Mouse (Mus musculus) myocyte (in vitro differentiated cells): Measurements from ENCODE around the gene Dusp12. TPM values are rescaled to one million over a fixed set of nuclear protein-coding genes. Genes with fewer than 3 reads are reported as not detected.

Experiments
- H3K27me3 ChIP-seq: one replicate; pipeline ENCODE4 v1.6.1; 2011; ENCODE audit not compliant: control insufficient read depth, insufficient read depth, insufficient read length
- H3K36me3 ChIP-seq: one replicate; pipeline ENCODE4 v1.6.1; 2011; ENCODE audit not compliant: control insufficient read depth, insufficient read depth
- H3K4me2 ChIP-seq: one replicate; pipeline ENCODE4 v1.6.1; 2011; ENCODE audit warnings: low read depth, control low read depth
- H3K4me3 ChIP-seq: one replicate; pipeline ENCODE4 v1.5.1; 2011; ENCODE audit warnings: mild to moderate bottlenecking, control low read depth, moderate library complexity
- H3K79me2 ChIP-seq: one replicate; pipeline ENCODE4 v1.6.1; 2011; ENCODE audit not compliant: control insufficient read depth, insufficient read depth
- H3ac ChIP-seq: one replicate; pipeline ENCODE4 v1.6.1; 2011; ENCODE audit not compliant: control insufficient read depth, insufficient read length
- CEBPB ChIP-seq: IDR thresholded peaks from 2 replicates; pipeline ENCODE4 v1.6.1; 2011; ENCODE audit warnings: mild to moderate bottlenecking, moderate library complexity; ENCODE audit not compliant: poor library complexity, insufficient read depth, severe bottlenecking
- E2F4 ChIP-seq: IDR thresholded peaks from one replicate; pipeline ENCODE4 v1.6.1; 2011; ENCODE audit warnings: mild to moderate bottlenecking, control low read depth, moderate library complexity; ENCODE audit not compliant: insufficient read depth
- MAX ChIP-seq: IDR thresholded peaks from one replicate; pipeline ENCODE4 v1.6.1; 2011; ENCODE audit warnings: low read depth, mild to moderate bottlenecking, control low read depth
- MYOD1 ChIP-seq, 3 experiments: IDR thresholded peaks; one replicate each; pipeline ENCODE4 v1.6.1; 2011; ENCODE audit warnings: control low read depth in 2 of 3, low read depth in 2 of 3, mild to moderate bottlenecking in 2 of 3, moderate library complexity in 1 of 3; ENCODE audit not compliant: insufficient read length in 2 of 3, control insufficient read depth in 1 of 3
- MYOG ChIP-seq, 3 experiments: IDR thresholded peaks; one replicate each; pipeline ENCODE4 v1.6.1; 2011; ENCODE audit warnings: control low read depth in 2 of 3, low read depth in 2 of 3, mild to moderate bottlenecking in 2 of 3; ENCODE audit not compliant: insufficient read length in 2 of 3, control insufficient read depth in 1 of 3, insufficient read depth in 1 of 3
- POLR2A ChIP-seq: IDR thresholded peaks from one replicate; pipeline ENCODE4 v1.6.1; 2011; ENCODE audit warnings: low read depth, mild to moderate bottlenecking, control low read depth, moderate library complexity; ENCODE audit not compliant: insufficient read length
- POLR2AphosphoS2 ChIP-seq: IDR thresholded peaks from one replicate; pipeline ENCODE4 v1.6.1; 2011; ENCODE audit warnings: low read depth, control low read depth; ENCODE audit not compliant: insufficient read length
- REST ChIP-seq: IDR thresholded peaks from one replicate; pipeline ENCODE4 v1.6.1; 2011; ENCODE audit warnings: mild to moderate bottlenecking, control low read depth, moderate library complexity; ENCODE audit not compliant: insufficient read depth, insufficient read length
- SRF ChIP-seq: IDR thresholded peaks from one replicate; pipeline ENCODE4 v1.6.1; 2011; ENCODE audit warnings: low read depth; ENCODE audit not compliant: control insufficient read depth, insufficient read length
- TCF12 ChIP-seq: IDR thresholded peaks from one replicate; pipeline ENCODE4 v1.6.1; 2011; ENCODE audit warnings: mild to moderate bottlenecking, control low read depth; ENCODE audit not compliant: poor library complexity, insufficient read depth, severe bottlenecking
- TCF3 ChIP-seq: IDR thresholded peaks from one replicate; pipeline ENCODE4 v1.6.1; 2011; ENCODE audit warnings: low read depth, control low read depth; ENCODE audit not compliant: insufficient read length
- USF1 ChIP-seq: IDR thresholded peaks from one replicate; pipeline ENCODE4 v1.6.1; 2011; ENCODE audit warnings: low read depth, mild to moderate bottlenecking, control low read depth, moderate library complexity
- polyA plus RNA-seq: library from polyadenylated mRNA; unstranded; fragments of >200 nt; fragmentation: generic; extraction: Trizol; gene quantifications from one replicate; pipeline ENCODE4 v1.2.1, GENCODE M21; 2012; ENCODE audit warnings: missing spikeins

Dusp12 gene
- polyA plus RNA-seq, 1 experiment, result 26.8 TPM

DNA sequence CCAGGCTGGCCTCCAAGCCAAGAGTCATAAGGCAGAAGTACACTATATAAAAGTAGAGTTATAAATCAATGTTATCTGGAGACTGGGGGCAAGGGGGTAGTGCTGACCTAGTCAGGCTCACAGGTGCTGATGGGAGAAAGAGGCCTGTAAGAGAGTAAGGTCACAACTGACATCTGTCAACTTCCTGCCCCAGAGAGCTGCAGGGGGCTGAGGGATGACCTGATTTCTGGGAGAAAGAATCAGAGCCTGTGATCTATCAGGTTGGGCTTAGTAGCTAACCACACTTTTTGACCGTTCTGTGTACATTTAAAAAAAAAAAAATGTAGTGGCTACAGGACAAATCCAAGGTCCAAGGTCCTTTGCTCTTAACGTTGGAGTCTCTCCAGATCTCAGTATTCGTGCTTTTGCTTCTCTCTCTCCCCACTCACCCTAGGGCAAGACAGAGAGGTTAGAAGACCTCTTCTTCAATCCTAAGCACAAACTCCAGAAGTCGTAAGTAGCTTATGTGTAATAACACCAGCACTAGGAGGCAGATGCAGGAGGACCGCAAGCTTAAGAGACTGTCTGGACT is 2.3 kb downstream of the Dusp12 start:
- no peak for TF ChIP-seq MYOD1 (IDR thresholded peaks at IDR 0.05; ENCODE audit: control insufficient read depth in 1 of 3, insufficient read length in 2 of 3, low read depth in 2 of 3)
- no peak for TF ChIP-seq USF1
- TF ChIP-seq MAX, result no peak
- TF ChIP-seq REST, result no peak
- no peak for TF ChIP-seq POLR2AphosphoS2
- no peak for TF ChIP-seq TCF12
- TF ChIP-seq SRF, result no peak
- no peak for TF ChIP-seq POLR2A
- TF ChIP-seq CEBPB, result no peak
- no peak for TF ChIP-seq MYOG (IDR thresholded peaks at IDR 0.05; ENCODE audit: control insufficient read depth in 1 of 3, insufficient read depth in 1 of 3, insufficient read length in 2 of 3, low read depth in 2 of 3)
- TF ChIP-seq TCF3, result no peak
- no peak for TF ChIP-seq E2F4
- peaks cover 12% of the 10 kb centered on the region for H3K79me2 ChIP-seq
- no peak overlapping the region for H3K4me3 ChIP-seq
- H3K27me3 ChIP-seq, result no peaks in the 10 kb centered on the region
- H3K36me3 ChIP-seq, result peaks cover 4% of the 10 kb centered on the region
- H3ac ChIP-seq, result no peak overlapping the region
- H3K4me2 ChIP-seq, result no peak overlapping the region

DNA sequence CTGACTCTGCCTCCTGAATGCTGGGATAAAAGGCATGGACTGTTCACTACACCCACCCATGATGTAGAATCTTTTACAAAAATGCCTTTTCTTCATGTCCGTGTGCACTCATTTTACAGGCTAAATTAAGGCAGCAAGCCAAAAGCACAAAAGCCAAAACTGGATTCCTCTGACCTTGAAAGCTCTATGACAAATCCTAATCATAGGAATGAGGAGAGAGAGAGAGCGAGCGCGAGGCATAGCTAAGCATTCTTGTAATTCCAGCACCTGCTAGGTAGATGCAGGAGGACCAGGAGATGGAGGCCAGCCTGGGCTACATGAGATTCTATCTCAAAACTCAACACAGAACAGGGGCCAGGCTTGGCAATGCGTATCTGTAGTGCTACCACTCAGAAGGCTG is 8.4 kb downstream of the Dusp12 start:
- TF ChIP-seq REST (no peak), CEBPB (no peak), POLR2AphosphoS2 (no peak), SRF (no peak), E2F4 (no peak)
- Histone ChIP-seq H3K27me3 (no peaks in the 10 kb centered on the region), H3K4me2 (no peak overlapping the region), H3K4me3 (no peak overlapping the region), H3K36me3 (peaks cover 10% of the 10 kb centered on the region), H3K79me2 (peaks cover 3% of the 10 kb centered on the region), H3ac (no peak overlapping the region)

DNA sequence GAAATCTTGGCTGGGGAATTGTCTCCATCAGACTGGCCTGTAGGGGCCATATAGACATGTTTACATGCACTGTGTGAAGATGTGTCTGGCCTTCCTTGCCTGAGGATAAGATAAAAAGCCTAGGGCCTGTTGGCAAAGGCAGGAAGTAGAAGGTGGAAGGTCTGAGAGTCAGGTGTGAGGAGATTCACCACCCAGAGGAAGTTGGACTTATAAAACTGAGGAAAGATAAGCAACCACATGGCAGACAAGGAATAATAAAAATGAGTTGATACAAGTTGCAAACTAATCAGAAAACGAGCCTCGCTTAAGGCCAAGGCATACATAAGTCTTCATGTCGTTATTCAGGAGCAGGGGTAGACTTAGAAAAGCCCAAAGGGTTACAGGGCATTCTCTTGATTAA is 9.7 kb downstream of the Dusp12 start:
- Histone ChIP-seq H3K4me3 (no peak overlapping the region), H3K79me2 (no peaks in the 10 kb centered on the region), H3K36me3 (peaks cover 10% of the 10 kb centered on the region), H3K27me3 (no peaks in the 10 kb centered on the region), H3ac (no peak overlapping the region), H3K4me2 (no peak overlapping the region)
- TF ChIP-seq MAX (no peak), SRF (no peak)

DNA sequence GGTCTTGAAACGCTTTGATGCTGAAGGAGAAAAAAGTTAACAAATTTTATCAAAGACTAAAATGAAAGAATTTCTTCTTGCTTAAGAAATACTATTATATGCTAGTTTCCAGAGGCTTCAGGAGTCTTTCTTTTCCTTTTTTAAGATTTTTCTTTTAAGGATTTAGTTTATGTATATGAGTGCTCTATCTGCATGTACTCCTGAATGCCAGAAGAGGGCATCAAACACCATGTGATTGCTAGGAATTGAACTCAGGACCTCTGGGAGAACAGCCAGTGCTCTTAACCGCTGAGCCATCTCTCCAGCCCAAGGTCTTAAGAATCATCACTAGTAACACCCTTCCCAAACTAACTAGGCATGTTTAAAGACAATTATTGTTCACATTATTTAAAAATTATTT is 13.4 kb downstream of the Dusp12 start:
- H3K79me2 ChIP-seq, result peaks cover 6% of the 10 kb centered on the region
- TF ChIP-seq POLR2A (no peak), POLR2AphosphoS2 (no peak), MYOD1 (IDR thresholded peaks at IDR 0.05; ENCODE audit: control insufficient read depth in 1 of 3, insufficient read length in 2 of 3, low read depth in 2 of 3) (no peak), TCF12 (no peak), MYOG (IDR thresholded peaks at IDR 0.05; ENCODE audit: control insufficient read depth in 1 of 3, insufficient read depth in 1 of 3, insufficient read length in 2 of 3, low read depth in 2 of 3) (no peak), REST (no peak), CEBPB (no peak), TCF3 (no peak), E2F4 (no peak), SRF (no peak)

DNA sequence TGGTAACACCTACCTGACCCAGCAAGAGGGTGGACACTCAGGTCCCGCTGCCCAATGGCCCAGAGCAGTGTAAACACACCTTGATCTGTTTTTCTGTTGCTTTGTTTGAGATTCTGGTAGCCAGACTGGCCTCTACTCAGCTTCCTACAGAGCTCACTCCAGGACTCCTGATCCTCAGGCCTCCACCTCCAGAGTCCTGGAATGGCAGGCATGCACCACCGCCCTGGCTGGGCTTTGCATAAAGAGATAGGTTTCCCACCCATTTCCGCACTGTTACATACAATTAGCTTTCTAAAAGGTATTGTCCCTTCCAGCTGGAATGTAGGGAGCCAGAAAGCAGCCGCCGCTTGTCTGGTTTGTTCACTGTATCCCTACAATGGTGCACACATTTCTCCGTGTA is 13.9 kb downstream of the Dusp12 start:
- no peak for TF ChIP-seq POLR2AphosphoS2
- TF ChIP-seq USF1, result no peak
- TF ChIP-seq POLR2A, result no peak
- TF ChIP-seq REST, result no peak
- no peak for TF ChIP-seq MAX
- TF ChIP-seq CEBPB, result no peak
- no peak for TF ChIP-seq SRF
- no peak for TF ChIP-seq TCF3
- no peak for TF ChIP-seq MYOG (IDR thresholded peaks at IDR 0.05; ENCODE audit: control insufficient read depth in 1 of 3, insufficient read depth in 1 of 3, insufficient read length in 2 of 3, low read depth in 2 of 3)
- no peak for TF ChIP-seq E2F4
- no peak for TF ChIP-seq TCF12
- TF ChIP-seq MYOD1 (IDR thresholded peaks at IDR 0.05; ENCODE audit: control insufficient read depth in 1 of 3, insufficient read length in 2 of 3, low read depth in 2 of 3), result no peak
- H3K36me3 ChIP-seq, result no peaks in the 10 kb centered on the region
- H3K4me2 ChIP-seq, result no peak overlapping the region
- no peak overlapping the region for H3ac ChIP-seq
- H3K27me3 ChIP-seq, result no peaks in the 10 kb centered on the region
- H3K4me3 ChIP-seq, result no peak overlapping the region
- peaks cover 12% of the 10 kb centered on the region for H3K79me2 ChIP-seq

More for the DNA sequence above, 13.4 kb downstream of the Dusp12 start:
- no peak overlapping the region for H3K4me3 ChIP-seq
- no peak overlapping the region for H3K4me2 ChIP-seq
- peaks cover 4% of the 10 kb centered on the region for H3K36me3 ChIP-seq
- H3ac ChIP-seq, result no peak overlapping the region
- H3K27me3 ChIP-seq, result no peaks in the 10 kb centered on the region
